In the genomic region with DNA sequence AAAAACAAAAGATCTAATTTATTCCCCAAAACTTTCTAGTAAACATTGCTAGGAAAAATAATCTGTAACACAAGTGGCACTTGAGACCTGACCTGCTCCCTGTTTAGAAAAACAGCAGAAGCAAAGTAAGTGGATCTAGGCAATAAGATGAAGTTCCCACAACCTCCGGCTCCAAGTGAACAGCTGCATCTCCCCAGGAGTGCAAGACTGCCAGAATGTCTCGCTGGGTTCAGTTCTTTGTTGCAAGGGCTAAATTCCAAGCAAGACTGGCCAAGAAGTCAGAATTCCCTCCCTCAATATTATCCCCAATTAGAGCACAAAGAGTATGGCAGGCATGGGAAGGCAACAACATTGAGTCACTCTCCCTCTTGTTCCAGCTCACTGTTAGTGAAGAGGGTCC, we compare ENCODE assay signal across 23 mouse cellular contexts. TPM values are rescaled to one million over a fixed set of nuclear protein-coding genes. Genes with fewer than 3 reads are reported as not detected.
A peak's percentile ranks its signal among the peaks of the same experiment; 100 is the strongest.
DNase-seq lines count a peak whose midpoint lies in the region; ATAC-seq and TF ChIP-seq lines count a peak whose summit lies in the region.
"Had no signal": no experiment of that assay in that cellular context is flagged by ENCODE, and none has a peak within 500 bp of the region (broad histone marks: within the 10 kb centered on the region; RNA-seq: fewer than 3 reads in every experiment).

No protein-coding gene starts in this region.

- intact Hi-C loops in gastrocnemius, postnatal 14 days (cut with DNase I; ENCODE audit: low total_unique reads): no loop called here

- H3K4me2 ChIP-seq in midbrain, postnatal 0 days (ENCODE audit: low read depth, low read length, poor library complexity, severe bottlenecking): no peak overlapping the region
- H3K4me2 ChIP-seq: heart, embryonic 15.5 days; limb, embryonic 15.5 days; lung, embryonic 14.5 days; midbrain, embryonic 13.5 days; neural tube, embryonic 12.5 days had no signal

- no peaks in the 10 kb centered on the region for H3K36me3 ChIP-seq in midbrain, postnatal 0 days (ENCODE audit: insufficient read depth, low read length)
- no peaks in the 10 kb centered on the region for H3K36me3 ChIP-seq in midbrain, embryonic 10.5 days
- H3K36me3 ChIP-seq: heart, embryonic 15.5 days; hindbrain, embryonic 10.5 days; limb, embryonic 15.5 days; midbrain, embryonic 13.5 days; neural tube, embryonic 12.5 days had no signal

- no peak overlapping the region for H3K27ac ChIP-seq in midbrain, postnatal 0 days (ENCODE audit: low read depth, low read length)
- no peak overlapping the region for H3K27ac ChIP-seq in midbrain, embryonic 10.5 days (replicated peaks)
- H3K27ac ChIP-seq: heart, embryonic 15.5 days; hindbrain, embryonic 10.5 days; left cerebral cortex, adult 2 months; limb, embryonic 15.5 days; liver, embryonic 14.5 days; midbrain, embryonic 13.5 days; neural tube, embryonic 12.5 days had no signal

- DNase-seq in cerebellum, postnatal 10 days: peak; percentile 61 to 76
- no peak for DNase-seq in cerebellum, adult 11-12 months
- peak; percentile 7 for DNase-seq in gastrocnemius, postnatal 14 days
- no peak for DNase-seq in gastrocnemius, adult 18-20 months (ENCODE audit: low spot score)
- peak; percentile 12 for DNase-seq in midbrain, postnatal 0 days (ENCODE audit: low spot score)
- DNase-seq in midbrain, embryonic 10.5 days (ENCODE audit: low spot score): no peak
- no peak for DNase-seq in frontal cortex, adult 2 months (ENCODE audit: extremely low spot score in 1 of 2, low spot score in 1 of 2)
- DNase-seq: adrenal gland, adult 2 months; cerebellum, postnatal 36 days; kidney, postnatal 4 days; lung, embryonic 14.5 days; right cerebral cortex, postnatal 14 days had no signal

- H3K27me3 ChIP-seq in midbrain, postnatal 0 days (ENCODE audit: insufficient read depth, low read length): no peaks in the 10 kb centered on the region
- H3K27me3 ChIP-seq in midbrain, embryonic 10.5 days (ENCODE audit: low read depth, poor library complexity, severe bottlenecking): 0 out of 2 replicates have a peak, but pooled peaks cover 5% of the 10 kb centered on the region
- H3K27me3 ChIP-seq: heart, embryonic 15.5 days; limb, embryonic 15.5 days; midbrain, embryonic 13.5 days; neural tube, embryonic 12.5 days had no signal

- H3K4me1 ChIP-seq in midbrain, postnatal 0 days (ENCODE audit: insufficient read depth, low read length): no peaks in the 10 kb centered on the region
- no peaks in the 10 kb centered on the region for H3K4me1 ChIP-seq in midbrain, embryonic 10.5 days
- H3K4me1 ChIP-seq: heart, embryonic 15.5 days; hindbrain, embryonic 10.5 days; limb, embryonic 15.5 days; midbrain, embryonic 13.5 days; neural tube, embryonic 12.5 days had no signal

- no peak for TF ChIP-seq CTCF in midbrain, postnatal 0 days (IDR thresholded peaks at IDR 0.05)

- no peaks in the 10 kb centered on the region for H3K9me3 ChIP-seq in midbrain, postnatal 0 days (ENCODE audit: low read length)
- H3K9me3 ChIP-seq in midbrain, embryonic 10.5 days (replicated peaks): no peaks in the 10 kb centered on the region
- H3K9me3 ChIP-seq: heart, embryonic 15.5 days; hindbrain, embryonic 10.5 days; limb, embryonic 15.5 days; midbrain, embryonic 13.5 days; neural tube, embryonic 12.5 days had no signal

- no peak for ATAC-seq in midbrain, postnatal 0 days (ENCODE audit: low FRiP score)
- ATAC-seq: CD4-positive, CD25-positive, alpha-beta regulatory T cell, adult 4 months; intestine, postnatal 0 days; midbrain, embryonic 13.5 days; Patski had no signal

- H3K9ac ChIP-seq in midbrain, postnatal 0 days (replicated peaks; ENCODE audit: low read length, poor library complexity, severe bottlenecking): no peak overlapping the region
- H3K9ac ChIP-seq: heart, embryonic 15.5 days; limb, embryonic 15.5 days; liver, embryonic 14.5 days; lung, embryonic 14.5 days; midbrain, embryonic 13.5 days; neural tube, embryonic 12.5 days had no signal

- WGBS in midbrain, postnatal 0 days: 27% methylated on average over 2 of the region's 2 CpGs
- 40% methylated on average over 2 of the region's 2 CpGs for WGBS in midbrain, embryonic 10.5 days

- no peak overlapping the region for H3K4me3 ChIP-seq in midbrain, postnatal 0 days (ENCODE audit: low read depth, low read length)
- H3K4me3 ChIP-seq in midbrain, embryonic 10.5 days: no peak overlapping the region
- H3K4me3 ChIP-seq: heart, embryonic 15.5 days; hindbrain, embryonic 10.5 days; left cerebral cortex, adult 2 months; limb, embryonic 15.5 days; midbrain, embryonic 13.5 days; neural tube, embryonic 12.5 days had no signal

RNA-seq across cellular contexts. Expression of gene Hs6st2, which starts 23.4 kb away (rescaled TPM):
- 10 to 100 TPM; 11.7 to 20.9 TPM for total RNA-seq in gastrocnemius, postnatal 14 days (2021)
- 1 to 10 TPM; 3.2 to 3.5 TPM for total RNA-seq in gastrocnemius, adult 18-20 months (2021)
- total RNA-seq in midbrain, postnatal 0 days (2014; rRNA removed): 45.2 and 45.8 TPM in 2 replicates
- polyA plus RNA-seq in midbrain, postnatal 0 days (2015; fragmentation: Nextera tagmentation; extraction: Ambion mirVana): 36.9 and 39.4 TPM in 2 replicates
- 10.9 and 13.2 TPM in 2 replicates for polyA plus RNA-seq in midbrain, embryonic 10.5 days (2016; fragmentation: Nextera tagmentation; extraction: Ambion mirVana)
- polyA plus RNA-seq in frontal cortex, adult 2 months (2012; rRNA removed): 19.7 and 21.3 TPM in 2 replicates
- total RNA-seq: megakaryocyte, adult 5-6 weeks had no signal
- polyA plus RNA-seq: CD4-positive, CD25-positive, alpha-beta regulatory T cell, adult 4 months had no signal

Comparison
In these comparisons a context has a peak if more than half of its experiments do, and no peak if none do; other contexts are left out.
1. DNase-seq: peak in cerebellum, postnatal 10 days (2 of 2), gastrocnemius, postnatal 14 days (single experiment) and midbrain, postnatal 0 days (single experiment); none in cerebellum, adult 11-12 months (single experiment), gastrocnemius, adult 18-20 months (single experiment), midbrain, embryonic 10.5 days (single experiment) and frontal cortex, adult 2 months (0 of 2).